Mouse (Mus musculus) thymus, adult 2 months (tissue): ENCODE results near the gene Gmfg.

Experiments
- CTCF ChIP-seq: fragments of 200-500 bp; IDR thresholded peaks from 2 replicates; pipeline ENCODE4 v1.5.1; 2012; ENCODE audit warnings: mild to moderate bottlenecking, control low read depth, low read length, moderate library complexity, borderline replicate concordance; ENCODE audit not compliant: control insufficient read depth, poor library complexity, insufficient read depth; ENCODE audit errors: extremely low read depth
- POLR2A ChIP-seq: fragments of 200-500 bp; IDR thresholded peaks from 2 replicates; pipeline ENCODE4 v1.6.1; 2012; ENCODE audit warnings: mild to moderate bottlenecking, low read length, control low read depth, moderate library complexity; ENCODE audit not compliant: control insufficient read depth, poor library complexity, insufficient read depth; ENCODE audit errors: extremely low read depth

GRCm38 (mm10) chr7:28437964-28438363, 717 bp downstream of the Gmfg start:
- TF ChIP-seq CTCF = no peak
- no peak for TF ChIP-seq POLR2A
